Mouse (Mus musculus) lung, embryonic 14.5 days (tissue): Measurements from ENCODE around the gene Hnf1a. TPM values are rescaled to one million over a fixed set of nuclear protein-coding genes. Genes with fewer than 3 reads are reported as not detected.
A peak's percentile ranks its signal among the peaks of the same experiment; 100 is the strongest.

ENCODE experiments used
- ATAC-seq: fragments of 200-750 bp; cut with Nextera tagmentation; 2 replicates; pipeline ENCODE4 v1.8.0; 2017; ENCODE audit warnings: mild to moderate bottlenecking, moderate TSS enrichment, moderate library complexity; ENCODE audit not compliant: insufficient read depth
- DNase-seq: peaks from one replicate; pipeline ENCODE4 v3.0.0-alpha.2; 2015
- H3K27ac ChIP-seq: fragments of 300-500 bp; sonication (generic); 2 replicates; pipeline ENCODE4 v1.5.1; 2014; ENCODE audit warnings: low read depth, mild to moderate bottlenecking, moderate library complexity
- H3K27me3 ChIP-seq: fragments of 300-500 bp; sonication (generic); 2 replicates; pipeline ENCODE4 v1.6.1; 2014; ENCODE audit warnings: low read length, control low read depth; ENCODE audit not compliant: insufficient read depth
- H3K36me3 ChIP-seq: fragments of 300-500 bp; sonication (generic); 2 replicates; pipeline ENCODE4 v1.6.1; 2014; ENCODE audit warnings: control low read depth; ENCODE audit not compliant: insufficient read depth
- H3K4me1 ChIP-seq: fragments of 300-500 bp; sonication (generic); 2 replicates; pipeline ENCODE4 v1.6.1; 2014; ENCODE audit warnings: antibody characterized with exemption, control low read depth; ENCODE audit not compliant: insufficient read depth
- H3K4me2 ChIP-seq: fragments of 300-500 bp; sonication (generic); 2 replicates; pipeline ENCODE4 v1.6.1; 2014; ENCODE audit warnings: mild to moderate bottlenecking
- H3K4me3 ChIP-seq: fragments of 300-500 bp; sonication (generic); 2 replicates; pipeline ENCODE4 v1.5.1; 2014; ENCODE audit warnings: low read depth, low read length
- H3K9ac ChIP-seq: fragments of 300-500 bp; sonication (generic); 2 replicates; pipeline ENCODE4 v1.6.1; 2014
- H3K9me3 ChIP-seq: fragments of 300-500 bp; sonication (generic); 2 replicates; pipeline ENCODE4 v1.6.1; 2016; ENCODE audit warnings: low read depth, low read length, control low read depth
- CTCF ChIP-seq: IDR thresholded peaks from 2 replicates; pipeline ENCODE4 v1.5.1; 2016; ENCODE audit warnings: antibody characterized with exemption, low read depth
- WGBS: fragments of 180-500 bp; shearing (Covaris S2); extraction: QIAGEN DNeasy Blood & Tissue Kit; methylation state at CpG from one replicate; pipeline ENCODE4 v1.1.7; 2014; 5-methylcytosine and 5-hydroxymethylcytosine counted together
- polyA plus RNA-seq: library from polyadenylated mRNA; unstranded; fragments of >200 nt; fragmentation: Nextera tagmentation; extraction: Ambion mirVana; gene quantifications from 2 replicates; pipeline ENCODE4 v1.2.1, GENCODE M21; 2014

Hnf1a gene
- polyA plus RNA-seq, 1 experiment from 2014 or later = not detected

DNA sequence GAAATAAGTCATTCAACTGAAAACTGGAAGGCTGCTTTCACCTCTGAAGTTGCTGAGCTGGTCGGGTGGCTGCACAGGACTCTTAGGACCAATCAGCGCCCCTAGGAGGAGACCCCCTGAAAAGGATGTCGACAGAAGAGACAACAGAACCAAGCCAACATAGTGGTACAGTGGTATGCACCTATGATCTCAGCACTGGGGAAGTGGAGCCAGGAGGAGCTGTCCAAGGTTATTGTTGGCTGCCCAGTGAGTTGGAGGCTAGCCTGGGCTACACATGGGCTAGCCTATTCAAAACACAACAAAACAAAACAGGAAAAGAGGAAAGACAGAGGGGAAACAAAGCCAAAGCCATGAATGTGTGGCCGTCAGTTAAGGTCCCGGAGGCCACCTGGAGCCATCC, 12.8 kb downstream of the Hnf1a start:
- whole genome bisulfite sequencing = 84% methylated on average over 5 of the region's 5 CpGs
- Histone ChIP-seq H3K9me3 (no peaks in the 10 kb centered on the region), H3K4me1 (no peaks in the 10 kb centered on the region), H3K9ac (no peak overlapping the region), H3K4me3 (no peak overlapping the region), H3K27ac (no peak overlapping the region), H3K27me3 (no peaks in the 10 kb centered on the region), H3K36me3 (no peaks in the 10 kb centered on the region), H3K4me2 (no peak overlapping the region)
- no peak for ATAC-seq
- no peak for DNase-seq
- TF ChIP-seq CTCF = no peak

DNA sequence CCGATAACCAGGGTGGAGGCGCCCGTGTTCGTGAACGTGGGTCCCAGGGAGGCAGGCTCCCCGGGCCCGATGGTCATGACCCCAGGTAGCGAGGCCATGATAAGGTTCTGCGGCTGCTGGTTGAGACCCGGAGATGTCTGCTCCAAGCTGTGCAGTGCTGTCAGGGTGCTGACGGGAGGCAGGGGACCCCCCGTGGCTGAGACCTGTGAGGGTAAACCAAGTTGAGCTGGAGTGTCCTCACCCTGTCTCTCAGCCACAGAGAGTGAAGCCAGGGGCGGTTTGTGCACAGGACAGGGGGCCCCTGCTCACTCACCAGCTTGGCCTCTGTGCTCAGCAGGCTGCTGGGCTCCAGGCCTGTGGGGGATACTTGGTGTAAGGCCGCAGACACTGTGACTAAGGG, 17.6 kb downstream of the Hnf1a start:
- H3K4me2 ChIP-seq = no peak overlapping the region
- H3K27me3 ChIP-seq = no peaks in the 10 kb centered on the region
- no peak overlapping the region for H3K27ac ChIP-seq
- 0 out of 2 replicates have a peak, but pooled peaks cover 4% of the 10 kb centered on the region for H3K4me1 ChIP-seq
- ATAC-seq (no peak), DNase-seq (no peak)
- no peak for TF ChIP-seq CTCF
- no peaks in the 10 kb centered on the region for H3K9me3 ChIP-seq
- no peak overlapping the region for H3K4me3 ChIP-seq
- WGBS = 74% methylated on average over 14 of the region's 14 CpGs
- no peak overlapping the region for H3K9ac ChIP-seq
- H3K36me3 ChIP-seq = peaks cover 5% of the 10 kb centered on the region; the same call in 1 of the 2 replicates

DNA sequence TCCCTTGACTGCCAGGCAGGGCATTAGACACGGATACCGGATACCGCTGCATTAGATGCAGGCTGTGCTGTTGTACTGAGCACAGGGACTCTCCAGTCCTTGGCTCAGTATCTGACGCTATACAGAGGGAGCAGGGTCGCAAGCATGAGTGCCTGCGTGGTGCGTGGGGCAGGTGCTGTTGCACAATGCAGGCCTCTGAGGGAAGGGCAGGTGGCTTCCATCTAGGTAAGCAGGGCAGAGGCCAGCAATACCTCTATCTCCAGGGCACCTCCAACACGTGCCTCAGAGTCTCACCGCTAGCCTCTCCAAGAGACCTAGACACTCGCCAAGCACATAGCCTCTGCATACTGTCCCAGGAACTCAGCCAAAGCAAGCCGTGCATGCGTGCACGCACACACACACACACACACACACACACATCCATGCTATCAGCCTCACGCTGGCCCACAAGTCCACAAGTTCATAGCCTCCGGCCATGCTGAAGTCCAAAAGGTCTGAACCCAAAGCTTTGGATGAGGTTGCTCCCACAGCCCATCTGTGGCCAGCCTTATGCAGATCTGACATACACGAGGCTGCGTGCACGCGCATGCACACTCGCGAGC, 19.5 kb downstream of the Hnf1a start:
- Histone ChIP-seq H3K27ac (no peak overlapping the region), H3K27me3 (no peaks in the 10 kb centered on the region), H3K9me3 (no peaks in the 10 kb centered on the region), H3K9ac (no peak overlapping the region), H3K36me3 (peaks cover 24% of the 10 kb centered on the region), H3K4me3 (no peak overlapping the region), H3K4me2 (no peak overlapping the region), H3K4me1 (0 out of 2 replicates have a peak, but pooled peaks cover 4% of the 10 kb centered on the region)
- no peak for ATAC-seq
- TF ChIP-seq CTCF = no peak
- DNase-seq = no peak
- WGBS = 79% methylated on average over 21 of the region's 21 CpGs

DNA sequence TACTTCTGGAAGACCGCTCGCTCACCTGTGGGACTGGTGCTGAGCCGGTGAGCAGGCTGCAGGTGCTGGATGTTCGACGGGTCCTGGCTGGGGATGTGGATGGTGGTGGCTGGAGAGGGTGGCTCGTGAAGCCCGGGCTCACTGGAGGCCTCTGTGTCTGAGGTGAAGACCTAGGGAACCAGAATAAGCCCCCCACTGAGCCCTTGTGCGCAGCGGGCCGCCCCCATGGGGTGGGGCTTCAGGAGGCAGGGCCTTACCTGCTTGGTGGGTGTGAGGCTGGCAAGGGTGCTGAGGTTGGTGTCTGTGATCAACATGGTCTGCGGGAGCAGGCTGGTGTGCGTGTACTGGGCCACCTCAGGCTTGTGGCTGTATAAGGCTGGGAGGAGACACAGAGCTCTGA, 20.2 kb downstream of the Hnf1a start:
- ATAC-seq (no peak), DNase-seq (no peak)
- Histone ChIP-seq H3K9ac (no peak overlapping the region), H3K27ac (no peak overlapping the region), H3K4me2 (no peak overlapping the region), H3K36me3 (peaks cover 31% of the 10 kb centered on the region), H3K4me1 (0 out of 2 replicates have a peak, but pooled peaks cover 4% of the 10 kb centered on the region), H3K9me3 (no peaks in the 10 kb centered on the region), H3K4me3 (no peak overlapping the region), H3K27me3 (no peaks in the 10 kb centered on the region)
- 61% methylated on average over 11 of the region's 12 CpGs for WGBS
- TF ChIP-seq CTCF = no peak

DNA sequence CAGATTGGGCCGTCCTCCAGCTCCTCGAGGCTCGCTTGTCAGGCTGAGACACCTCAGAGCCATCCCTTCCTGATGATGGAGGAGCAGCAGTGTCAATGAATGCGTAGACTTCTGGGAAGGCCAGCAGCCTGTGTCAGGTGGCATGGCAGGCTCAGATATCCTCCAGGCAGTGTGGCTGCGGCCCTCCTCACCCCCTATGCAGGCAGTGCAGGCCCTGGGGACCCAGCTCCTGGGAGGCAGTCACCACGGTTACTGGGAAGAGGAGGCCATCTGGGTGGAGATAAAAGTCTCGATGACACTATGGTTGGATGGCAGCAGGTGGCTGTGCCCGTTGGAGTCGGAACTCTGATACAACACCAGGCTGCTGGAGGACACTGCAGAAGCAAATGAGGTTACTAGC, 21.1 kb downstream of the Hnf1a start:
- ATAC-seq = no peak
- Histone ChIP-seq H3K9ac (no peak overlapping the region), H3K4me2 (no peak overlapping the region), H3K4me3 (no peak overlapping the region), H3K9me3 (no peaks in the 10 kb centered on the region), H3K36me3 (peaks cover 32% of the 10 kb centered on the region), H3K27ac (no peak overlapping the region), H3K27me3 (no peaks in the 10 kb centered on the region), H3K4me1 (0 out of 2 replicates have a peak, but pooled peaks cover 4% of the 10 kb centered on the region)
- WGBS = 89% methylated on average over 9 of the region's 9 CpGs
- no peak for TF ChIP-seq CTCF
- no peak for DNase-seq

DNA sequence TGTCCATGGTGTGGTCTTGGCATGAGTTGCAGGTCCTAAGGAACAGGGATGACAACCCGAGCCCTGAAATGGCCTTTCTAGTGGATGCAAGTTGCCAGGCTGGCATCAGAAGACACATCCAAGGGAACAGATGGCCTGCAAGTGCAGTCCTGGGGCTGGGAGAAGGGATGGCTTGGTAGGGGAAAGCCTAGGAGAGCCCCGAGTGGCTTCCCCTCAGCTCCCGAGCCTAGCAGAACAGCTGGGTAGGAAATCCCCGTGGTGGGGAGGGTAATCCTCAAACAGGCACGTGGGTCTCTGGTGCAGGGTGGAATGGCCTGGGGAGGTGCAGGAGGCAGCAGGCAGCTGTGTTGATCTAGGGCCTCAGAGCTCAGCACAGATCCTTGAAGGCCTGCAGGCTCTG, 21.6 kb downstream of the Hnf1a start:
- whole genome bisulfite sequencing = 52% methylated on average over 5 of the region's 5 CpGs
- no peak for TF ChIP-seq CTCF
- no peak overlapping the region for H3K27ac ChIP-seq

DNA sequence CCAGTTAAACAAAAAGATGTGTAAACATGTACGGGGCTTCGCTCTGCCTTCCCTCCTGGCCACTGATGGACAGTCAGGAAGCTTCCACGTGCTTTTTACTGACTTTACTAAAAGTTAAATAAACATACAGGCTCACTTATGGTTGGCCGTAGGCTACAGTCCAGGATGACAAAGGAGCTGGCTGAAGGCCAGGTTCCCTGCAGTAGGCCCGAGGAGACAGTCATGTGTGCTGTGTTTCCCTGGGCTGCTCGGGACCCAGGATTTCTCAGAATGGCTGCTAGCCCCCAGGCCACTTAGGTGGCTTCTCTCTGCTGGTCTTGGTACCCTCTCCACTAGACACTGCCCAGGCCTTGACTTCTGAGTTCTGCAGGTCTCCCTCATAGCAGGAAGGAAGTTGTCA, 22.0 kb downstream of the Hnf1a start:
- WGBS = 20% methylated on average over 6 of the region's 6 CpGs
- Histone ChIP-seq H3K9me3 (no peaks in the 10 kb centered on the region), H3K36me3 (peaks cover 32% of the 10 kb centered on the region), H3K4me3 (no peak overlapping the region), H3K27ac (no peak overlapping the region), H3K9ac (no peak overlapping the region), H3K4me1 (0 out of 2 replicates have a peak, but pooled peaks cover 4% of the 10 kb centered on the region), H3K4me2 (no peak overlapping the region), H3K27me3 (no peaks in the 10 kb centered on the region)
- DNase-seq = peak; percentile 88
- peak; percentile 72 for ATAC-seq
- TF ChIP-seq CTCF = no peak

More for the DNA sequence above, 21.6 kb downstream of the Hnf1a start:
- H3K4me2 ChIP-seq = no peak overlapping the region
- H3K36me3 ChIP-seq = peaks cover 32% of the 10 kb centered on the region
- H3K27me3 ChIP-seq = no peaks in the 10 kb centered on the region
- H3K9ac ChIP-seq = no peak overlapping the region
- 0 out of 2 replicates have a peak, but pooled peaks cover 4% of the 10 kb centered on the region for H3K4me1 ChIP-seq
- H3K9me3 ChIP-seq = no peaks in the 10 kb centered on the region
- H3K4me3 ChIP-seq = no peak overlapping the region
- DNase-seq = no peak
- ATAC-seq = no peak

DNA sequence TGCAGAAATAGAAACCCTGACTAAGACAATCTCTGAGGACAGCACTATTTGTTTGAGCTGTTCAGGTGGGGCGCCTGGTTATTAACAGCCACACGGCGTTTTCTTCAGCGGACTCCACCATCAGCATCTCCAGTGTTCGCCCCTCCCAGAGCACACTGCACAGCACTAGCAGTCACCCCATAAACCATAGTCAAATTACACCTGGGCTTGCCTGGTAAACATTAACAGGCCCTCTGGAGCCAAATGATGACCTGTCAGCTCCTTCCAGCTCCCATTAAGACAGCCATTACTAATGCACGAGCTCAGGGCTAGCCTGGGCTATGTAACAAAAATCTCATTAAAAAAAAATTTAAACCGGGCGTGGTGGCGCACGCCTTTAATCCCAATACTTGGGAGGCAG, 25.8 kb downstream of the Hnf1a start:
- no peak overlapping the region for H3K4me3 ChIP-seq
- no peaks in the 10 kb centered on the region for H3K9me3 ChIP-seq
- H3K27me3 ChIP-seq = no peaks in the 10 kb centered on the region
- no peak for TF ChIP-seq CTCF
- 0 out of 2 replicates have a peak, but pooled peaks cover 4% of the 10 kb centered on the region for H3K4me1 ChIP-seq
- no peak overlapping the region for H3K9ac ChIP-seq
- H3K27ac ChIP-seq = no peak overlapping the region
- ATAC-seq (no peak), DNase-seq (no peak)
- peaks cover 32% of the 10 kb centered on the region for H3K36me3 ChIP-seq
- WGBS = 92% methylated on average over 10 of the region's 10 CpGs
- H3K4me2 ChIP-seq = no peak overlapping the region
